Mouse (Mus musculus) testis, adult 2 months (tissue): ENCODE measurements at regions not wholly inside any gene's neighbourhood (a gene's known extent, or its start where the extent isn't known, plus 50 kb on each side); places are given as distances from the start of the nearest gene placed in this dataset.

Experiments used
- CTCF ChIP-seq: fragments of 200-500 bp; IDR thresholded peaks from 2 replicates; pipeline ENCODE4 v1.5.1; 2012; ENCODE audit warnings: low read depth, mild to moderate bottlenecking, inconsistent platforms, low read length, moderate library complexity; ENCODE audit not compliant: control insufficient read depth, insufficient read depth, insufficient replicate concordance
- POLR2A ChIP-seq: fragments of 200-500 bp; IDR thresholded peaks from 2 replicates; pipeline ENCODE4 v1.6.1; 2012; ENCODE audit warnings: low read depth, mild to moderate bottlenecking, inconsistent platforms, low read length, moderate library complexity; ENCODE audit not compliant: control insufficient read depth

GRCm38 (mm10) chr13:80947705-80948104, 64.5 kb downstream of the Arrdc3 start:
- TF ChIP-seq CTCF (no peak), POLR2A (no peak)
